Mouse (Mus musculus) lung, postnatal 0 days (tissue): ENCODE measurements around the gene Sele. TPM values are rescaled to one million over a fixed set of nuclear protein-coding genes. Genes with fewer than 3 reads are reported as not detected.

ENCODE experiments used
- ATAC-seq: fragments of 200-750 bp; cut with Nextera tagmentation; 2 replicates; pipeline ENCODE4 v1.8.0; 2017; ENCODE audit warnings: moderate library complexity
- DNase-seq: peaks from one replicate; pipeline ENCODE4 v3.0.0-alpha.2; 2016; ENCODE audit warnings: low spot score
- H3K27ac ChIP-seq: fragments of 300-500 bp; sonication (generic); 2 replicates; pipeline ENCODE4 v1.5.1; 2014; ENCODE audit warnings: antibody characterized with exemption, mild to moderate bottlenecking, low read length, mixed read lengths
- H3K27me3 ChIP-seq: fragments of 300-500 bp; sonication (generic); replicated peaks from 2 replicates; pipeline ENCODE4 v1.6.1; 2014; ENCODE audit warnings: low read length, mixed read lengths; ENCODE audit not compliant: insufficient read depth
- H3K36me3 ChIP-seq: fragments of 300-500 bp; sonication (generic); 2 replicates; pipeline ENCODE4 v1.6.1; 2014; ENCODE audit warnings: low read length, mixed read lengths; ENCODE audit not compliant: insufficient read depth
- H3K4me1 ChIP-seq: fragments of 300-500 bp; sonication (generic); 2 replicates; pipeline ENCODE4 v1.6.1; 2014; ENCODE audit warnings: antibody characterized with exemption, low read depth, low read length, mixed read lengths; ENCODE audit not compliant: insufficient read depth
- H3K4me2 ChIP-seq: fragments of 300-500 bp; sonication (generic); replicated peaks from 2 replicates; pipeline ENCODE4 v1.6.1; 2014; ENCODE audit warnings: low read depth, mild to moderate bottlenecking, low read length, moderate library complexity, mixed read lengths
- H3K4me3 ChIP-seq: fragments of 300-500 bp; sonication (generic); 2 replicates; pipeline ENCODE4 v1.5.1; 2014; ENCODE audit warnings: low read depth, low read length
- H3K9ac ChIP-seq: fragments of 300-500 bp; sonication (generic); replicated peaks from 2 replicates; pipeline ENCODE4 v1.6.1; 2014; ENCODE audit warnings: low read depth, mild to moderate bottlenecking
- H3K9me3 ChIP-seq: fragments of 300-500 bp; sonication (generic); 2 replicates; pipeline ENCODE4 v1.6.1; 2016; ENCODE audit warnings: low read length, mixed read lengths
- CTCF ChIP-seq: IDR thresholded peaks from 2 replicates; pipeline ENCODE4 v1.5.1; 2016; ENCODE audit warnings: antibody characterized with exemption, mild to moderate bottlenecking
- EP300 ChIP-seq: IDR thresholded peaks from 2 replicates; pipeline ENCODE4 v1.6.1; 2016; ENCODE audit warnings: antibody characterized with exemption, mild to moderate bottlenecking, control low read depth
- WGBS: fragments of 180-500 bp; shearing (Covaris S2); extraction: QIAGEN DNeasy Blood & Tissue Kit; methylation state at CpG from one replicate; pipeline ENCODE4 v1.1.7; 2014; 5-methylcytosine and 5-hydroxymethylcytosine counted together
- polyA plus RNA-seq: library from polyadenylated mRNA; unstranded; fragments of >200 nt; fragmentation: Nextera tagmentation; extraction: Ambion mirVana; gene quantifications from 2 replicates; pipeline ENCODE4 v1.2.1, GENCODE M21; 2015

The Sele gene
- 0.05 TPM in 1 of 2 replicates, not detected in the other for polyA plus RNA-seq

DNA sequence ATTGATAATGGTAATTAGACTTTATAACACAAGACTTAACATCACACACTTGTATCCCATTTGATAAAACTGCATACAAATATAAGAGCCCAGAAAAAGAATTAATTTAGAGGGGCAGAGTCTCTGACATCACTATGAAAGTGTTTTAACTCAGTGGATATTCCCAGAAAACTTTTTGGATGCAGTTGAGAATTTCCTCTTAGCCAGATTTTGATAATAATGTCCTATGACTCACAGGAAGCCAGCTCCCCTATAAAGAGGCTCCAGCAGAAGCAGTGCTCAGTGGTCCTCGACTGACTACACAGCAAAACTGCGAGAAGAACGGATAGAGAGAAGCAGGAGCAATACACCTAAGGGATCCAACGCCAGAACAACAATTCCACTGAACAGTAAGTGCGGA is at the start of gene Sele:
Gene Sele (plus strand): TSS at position 301 of the 400 bp plus-strand sequence.
- Histone ChIP-seq H3K4me3 (no peak within 1 kb of the TSS), H3K36me3 (no peaks in the 10 kb centered on the region), H3K4me2 (no peak within 1 kb of the TSS)

GRCm38 (mm10) chr1:164001831-164002452 is 46.1 kb upstream of the Sele start:
- Histone ChIP-seq H3K27ac (no peak overlapping the region), H3K36me3 (no peaks in the 10 kb centered on the region), H3K4me3 (no peak overlapping the region), H3K4me1 (no peaks in the 10 kb centered on the region), H3K9me3 (no peaks in the 10 kb centered on the region), H3K27me3 (no peaks in the 10 kb centered on the region), H3K4me2 (no peak overlapping the region), H3K9ac (no peak overlapping the region)
- WGBS = 68% methylated on average over 6 of the region's 6 CpGs
- no peak for DNase-seq
- TF ChIP-seq EP300 (no peak), CTCF (no peak)
- ATAC-seq = no peak

More for the DNA sequence above, at the start of gene Sele:
- H3K9me3 ChIP-seq = no peaks in the 10 kb centered on the region
- H3K27me3 ChIP-seq = no peaks in the 10 kb centered on the region
- TF ChIP-seq CTCF (no peak), EP300 (no peak)
- no peak for ATAC-seq
- no peak within 1 kb of the TSS for H3K9ac ChIP-seq
- no peak for DNase-seq
- H3K4me1 ChIP-seq = no peaks in the 10 kb centered on the region
- WGBS = 70% methylated on average over 5 of the region's 5 CpGs
- H3K27ac ChIP-seq = no peak within 1 kb of the TSS

DNA sequence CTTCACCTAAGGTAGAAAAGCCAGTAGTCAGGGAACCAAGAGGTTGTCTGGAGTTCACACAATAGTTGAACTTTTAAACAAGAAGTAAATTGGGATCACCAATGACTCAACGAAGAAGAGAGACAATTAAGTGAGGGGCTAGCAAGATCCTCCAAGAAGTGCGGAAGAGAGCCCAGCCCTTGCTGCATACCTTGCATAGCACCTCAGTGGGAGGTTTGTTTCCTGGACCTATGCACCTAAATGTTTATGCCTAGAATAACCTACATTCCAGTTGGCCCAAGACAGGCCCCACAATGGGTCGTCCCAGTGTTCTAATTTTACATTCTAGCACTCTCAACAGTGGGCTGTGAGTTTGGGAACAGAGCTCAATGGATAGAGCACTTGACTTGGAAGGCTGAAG is 43.7 kb upstream of the Sele start:
- H3K9me3 ChIP-seq = no peaks in the 10 kb centered on the region
- H3K36me3 ChIP-seq = no peaks in the 10 kb centered on the region
- H3K9ac ChIP-seq = no peak overlapping the region
- DNase-seq (no peak), ATAC-seq (no peak)
- H3K4me3 ChIP-seq = no peak overlapping the region
- no peak overlapping the region for H3K4me2 ChIP-seq
- WGBS = 76% methylated on average over 3 of the region's 3 CpGs
- TF ChIP-seq EP300 (no peak), CTCF (no peak)
- no peaks in the 10 kb centered on the region for H3K4me1 ChIP-seq
- H3K27me3 ChIP-seq = no peaks in the 10 kb centered on the region
- H3K27ac ChIP-seq = no peak overlapping the region

- ATAC-seq = no peak
These were observed 38.8 kb upstream of the Sele start for GRCm38 (mm10) chr1:164009235-164009634.

GRCm38 (mm10) chr1:164014616-164015015 is 33.4 kb upstream of the Sele start:
- Histone ChIP-seq H3K9ac (no peak overlapping the region), H3K4me2 (no peak overlapping the region), H3K4me3 (no peak overlapping the region), H3K36me3 (no peaks in the 10 kb centered on the region), H3K27ac (no peak overlapping the region), H3K4me1 (no peaks in the 10 kb centered on the region), H3K9me3 (no peaks in the 10 kb centered on the region), H3K27me3 (no peaks in the 10 kb centered on the region)
- no peak for ATAC-seq
- TF ChIP-seq CTCF (no peak), EP300 (no peak)
- 33% methylated on average over 1 of the region's 1 CpGs for WGBS
- DNase-seq = no peak

More at GRCm38 (mm10) chr1:164009235-164009634, 38.8 kb upstream of the Sele start:
- no peaks in the 10 kb centered on the region for H3K9me3 ChIP-seq
- no peaks in the 10 kb centered on the region for H3K27me3 ChIP-seq
- H3K4me2 ChIP-seq = no peak overlapping the region
- H3K9ac ChIP-seq = no peak overlapping the region
- H3K36me3 ChIP-seq = no peaks in the 10 kb centered on the region
- H3K27ac ChIP-seq = no peak overlapping the region
- peak; percentile 71 for TF ChIP-seq CTCF
- TF ChIP-seq EP300 = no peak
- no peaks in the 10 kb centered on the region for H3K4me1 ChIP-seq
- peak; percentile 36 for DNase-seq
- WGBS = 36% methylated on average over 2 of the region's 2 CpGs
- no peak overlapping the region for H3K4me3 ChIP-seq

DNA sequence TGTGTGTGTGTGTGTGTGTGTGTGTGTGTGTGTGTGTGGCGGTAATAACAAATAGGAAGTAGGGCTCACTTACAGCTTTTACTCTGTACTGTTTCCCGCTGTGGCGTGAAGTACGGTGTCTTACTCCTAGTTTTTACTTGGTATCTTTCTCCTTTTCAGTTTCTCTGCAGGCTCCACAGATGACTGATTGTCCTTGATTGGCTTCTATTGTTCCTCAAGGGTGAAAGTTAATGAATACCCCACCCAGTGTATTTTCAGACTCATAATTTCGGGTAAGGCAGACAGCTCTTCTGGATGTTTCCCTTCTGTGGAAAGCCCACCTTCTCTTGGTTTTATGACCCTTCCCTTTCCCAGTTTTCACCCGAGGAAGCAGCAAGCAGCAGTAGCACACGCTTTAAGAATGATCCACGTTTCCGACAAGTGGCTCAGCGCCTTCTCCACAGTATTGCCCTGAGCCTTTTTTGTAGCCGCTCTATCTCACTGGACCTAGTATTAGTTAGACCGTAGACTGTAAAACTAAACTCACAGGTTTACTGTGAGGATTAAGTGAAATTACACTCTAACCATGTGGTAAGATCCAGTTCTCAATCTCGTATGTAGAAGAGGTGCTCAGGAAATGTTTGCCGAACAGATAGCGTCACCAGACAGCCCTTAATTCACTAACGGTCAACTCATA is 29.7 kb upstream of the Sele start:
- Histone ChIP-seq H3K27me3 (no peaks in the 10 kb centered on the region), H3K36me3 (no peaks in the 10 kb centered on the region), H3K9me3 (no peaks in the 10 kb centered on the region), H3K27ac (no peak overlapping the region), H3K4me2 (no peak overlapping the region), H3K9ac (no peak overlapping the region), H3K4me1 (no peaks in the 10 kb centered on the region), H3K4me3 (no peak overlapping the region)
- DNase-seq (no peak), ATAC-seq (no peak)
- 76% methylated on average over 16 of the region's 16 CpGs for WGBS
- TF ChIP-seq EP300 = no peak
- no peak for TF ChIP-seq CTCF
